Mouse (Mus musculus) kidney, adult 9 months (tissue): Measurements from ENCODE around the gene Krt19.

Experiments used
- DNase-seq: peaks from one replicate; pipeline ENCODE4 v3.0.0; 2022

Krt19 gene

GRCm38 (mm10) chr11:100136559-100136958 is 11.9 kb downstream of the Krt19 start:
- DNase-seq: no peak

- no peak for DNase-seq
Measured at GRCm38 (mm10) chr11:100135731-100136130, 12.7 kb downstream of the Krt19 start, which contains the start of gene Krt15. Gene Krt15 (minus strand): TSS chr11:100135928.

DNA sequence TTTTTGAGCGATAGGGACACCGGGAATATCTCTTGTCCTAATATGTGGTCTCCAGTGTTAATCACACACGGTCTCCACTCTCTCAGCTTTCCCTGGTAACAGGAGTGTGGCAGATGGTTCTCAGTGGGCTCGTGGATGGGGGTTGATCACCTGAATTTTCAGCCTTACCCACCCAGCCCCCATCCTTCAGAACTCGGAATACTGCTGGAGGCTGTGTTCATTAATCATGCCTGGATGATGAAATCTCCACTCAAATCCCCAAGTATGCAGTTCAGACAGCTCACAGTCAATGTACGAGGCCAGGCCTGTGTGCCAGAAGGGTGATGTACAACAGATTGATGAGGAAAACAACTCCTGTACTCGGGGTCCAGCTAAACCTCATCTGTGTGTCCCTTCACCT is 23.6 kb downstream of the Krt19 start:
- DNase-seq: no peak

- DNase-seq: no peak
Measured at GRCm38 (mm10) chr11:100121466-100121865, 27.0 kb downstream of the Krt19 start, which contains the start of gene Krt13. Gene Krt13 (minus strand): TSS chr11:100121566.

DNA sequence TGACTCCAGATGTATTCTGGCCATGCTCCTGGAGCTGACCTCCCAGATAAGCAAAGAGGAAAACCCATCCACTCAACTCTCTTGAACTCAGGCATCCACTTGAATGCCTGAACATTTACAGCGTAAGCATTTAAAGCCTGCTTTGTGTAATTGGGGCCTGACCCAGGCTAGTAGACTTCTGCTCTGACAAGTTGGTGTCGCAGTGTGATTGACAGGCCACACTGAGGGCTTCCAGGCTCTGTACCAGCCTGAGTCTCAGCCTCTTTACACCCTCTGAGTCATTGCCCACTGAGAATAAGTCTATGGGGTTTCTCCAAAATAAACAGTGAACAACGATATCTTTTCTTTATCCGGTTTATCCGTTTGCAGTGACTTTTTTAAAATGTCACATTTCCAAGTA is 28.1 kb downstream of the Krt19 start:
- DNase-seq: no peak

GRCm38 (mm10) chr11:100113742-100114029 is 34.8 kb downstream of the Krt19 start:
- no peak for DNase-seq

DNA sequence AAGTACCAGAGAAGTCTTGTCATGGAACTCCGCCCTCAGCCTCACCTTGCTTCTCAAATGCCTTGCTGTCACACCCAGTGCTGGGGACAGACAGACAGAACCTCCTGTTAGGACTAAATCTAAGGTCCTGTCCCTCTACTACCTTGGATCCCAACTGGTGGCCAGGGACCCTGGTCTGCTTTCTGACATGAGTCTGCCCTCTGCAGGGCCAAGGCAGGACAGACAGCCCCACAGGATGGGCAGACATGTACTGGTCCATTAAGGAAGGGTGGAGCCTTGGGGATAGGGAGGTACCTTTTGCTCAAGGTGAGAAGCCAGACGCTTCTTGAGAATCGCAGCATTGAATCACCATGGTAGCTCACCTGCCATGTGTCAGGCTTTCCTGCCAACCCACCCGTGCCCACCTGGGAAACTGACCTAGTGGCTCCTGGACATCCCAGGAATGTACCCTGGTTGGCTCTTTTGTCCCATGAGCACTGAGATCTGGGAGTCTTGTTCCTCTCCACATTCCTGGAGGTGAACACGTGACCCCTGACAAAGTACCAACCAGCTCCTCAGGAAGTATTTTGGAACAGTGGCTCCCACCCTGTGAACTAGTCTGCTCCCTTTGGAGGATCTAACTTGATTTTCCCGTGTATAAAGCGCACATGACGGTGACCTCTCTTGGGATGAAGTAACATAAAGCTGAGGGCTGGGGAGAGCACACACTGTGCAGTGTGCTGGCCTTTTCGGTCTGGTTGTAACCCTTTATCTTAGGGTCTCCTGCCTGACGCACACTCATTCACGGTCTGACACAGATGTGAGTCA is 35.3 kb downstream of the Krt19 start:
- no peak for DNase-seq

- DNase-seq: no peak
Measured at GRCm38 (mm10) chr11:100105576-100106122, 42.8 kb downstream of the Krt19 start, which contains the start of gene Krt36. Gene Krt36 (minus strand): TSS chr11:100105626.

DNA sequence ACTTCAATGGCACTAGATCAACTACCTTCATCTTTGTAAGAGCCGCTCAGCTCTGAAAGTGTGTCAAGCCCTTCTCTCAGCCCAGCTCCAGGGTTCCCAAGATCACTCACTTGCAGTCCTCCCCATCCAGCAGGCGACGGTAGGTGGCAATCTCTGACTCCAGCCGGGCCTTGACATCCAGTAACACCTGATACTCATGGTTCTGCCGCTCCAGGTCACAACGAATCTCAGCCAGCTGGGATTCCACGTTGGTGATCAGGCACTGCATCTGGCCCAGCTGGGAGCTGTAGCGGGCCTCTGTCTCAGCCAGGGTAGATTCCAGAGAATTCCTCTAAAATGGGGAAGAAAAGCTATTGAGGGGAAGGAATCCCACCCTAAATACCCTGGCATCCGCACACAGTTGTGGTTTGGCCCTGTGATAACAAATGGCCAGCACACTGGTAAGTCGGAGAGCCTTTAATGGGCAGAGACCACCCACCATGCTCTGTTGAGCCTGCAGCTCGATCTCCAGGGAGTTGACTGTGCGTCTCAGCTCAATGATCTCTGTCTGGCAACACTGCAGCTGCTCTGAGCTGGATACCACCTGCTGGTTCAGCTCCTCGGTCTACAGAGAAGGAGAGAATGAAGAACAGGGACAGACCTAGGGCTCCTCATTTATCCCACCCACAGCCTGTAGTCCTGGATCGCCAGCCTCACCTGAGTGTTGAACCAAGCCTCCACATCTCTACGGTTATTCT is 45.6 kb downstream of the Krt19 start:
- no peak for DNase-seq

- no peak for DNase-seq
Measured at GRCm38 (mm10) chr11:100100391-100100790, 48.1 kb downstream of the Krt19 start.

GRCm38 (mm10) chr11:100097819-100098218 is 50.6 kb downstream of the Krt19 start:
- no peak for DNase-seq

GRCm38 (mm10) chr11:100096141-100096540 is 52.3 kb downstream of the Krt19 start, which contains the start of gene Krt35:
Gene Krt35 (minus strand): TSS chr11:100096241.
- no peak for DNase-seq
